Mouse (Mus musculus) cerebellum, adult 9-11 months (tissue): Measurements from ENCODE around the gene Cyct.

ENCODE experiments used
- DNase-seq: peaks from one replicate; pipeline ENCODE4 v3.0.0; 2022

The Cyct gene

DNA sequence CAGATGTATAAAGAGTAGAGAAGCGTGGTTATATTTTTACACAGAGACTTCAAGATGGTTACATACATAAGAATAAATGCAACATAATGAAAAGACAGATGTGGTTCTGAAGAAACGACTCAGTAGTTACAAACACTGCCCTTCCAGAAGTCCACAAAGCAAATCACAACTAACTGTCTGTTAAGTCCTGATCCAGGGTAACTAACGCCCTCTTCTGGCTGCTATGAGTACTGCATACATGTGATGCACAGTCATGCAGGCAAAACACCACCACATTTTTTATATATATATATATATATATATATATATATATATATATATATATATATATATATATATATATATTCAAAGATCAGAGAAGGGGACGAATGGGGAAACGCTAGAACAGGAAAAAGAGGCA is 25.7 kb downstream of the Cyct start:
- no peak for DNase-seq

GRCm38 (mm10) chr2:76332161-76332805 is 28.0 kb downstream of the Cyct start:
- DNase-seq: no peak

GRCm38 (mm10) chr2:76330081-76330480 is 30.2 kb downstream of the Cyct start:
- DNase-seq: no peak

DNA sequence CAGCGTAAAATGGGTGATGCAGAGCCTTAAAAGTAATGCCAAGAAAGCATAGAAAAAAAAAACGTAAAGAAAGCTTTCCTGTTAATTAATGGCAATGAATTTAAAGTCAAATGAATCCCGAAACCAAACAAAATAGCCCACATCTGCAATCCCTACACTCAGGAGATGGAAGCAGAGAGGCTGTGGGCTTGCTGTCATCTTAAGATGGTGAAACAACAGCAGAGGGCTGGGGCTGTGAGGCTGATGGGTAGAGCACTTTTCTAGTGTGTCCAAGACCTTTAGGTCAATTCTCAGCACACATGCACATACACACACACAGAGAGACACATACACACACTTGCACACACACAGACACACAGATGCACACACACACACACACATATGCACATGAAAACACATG is 34.1 kb downstream of the Cyct start:
- DNase-seq: no peak

GRCm38 (mm10) chr2:76324463-76324862 is 35.8 kb downstream of the Cyct start:
- no peak for DNase-seq

DNA sequence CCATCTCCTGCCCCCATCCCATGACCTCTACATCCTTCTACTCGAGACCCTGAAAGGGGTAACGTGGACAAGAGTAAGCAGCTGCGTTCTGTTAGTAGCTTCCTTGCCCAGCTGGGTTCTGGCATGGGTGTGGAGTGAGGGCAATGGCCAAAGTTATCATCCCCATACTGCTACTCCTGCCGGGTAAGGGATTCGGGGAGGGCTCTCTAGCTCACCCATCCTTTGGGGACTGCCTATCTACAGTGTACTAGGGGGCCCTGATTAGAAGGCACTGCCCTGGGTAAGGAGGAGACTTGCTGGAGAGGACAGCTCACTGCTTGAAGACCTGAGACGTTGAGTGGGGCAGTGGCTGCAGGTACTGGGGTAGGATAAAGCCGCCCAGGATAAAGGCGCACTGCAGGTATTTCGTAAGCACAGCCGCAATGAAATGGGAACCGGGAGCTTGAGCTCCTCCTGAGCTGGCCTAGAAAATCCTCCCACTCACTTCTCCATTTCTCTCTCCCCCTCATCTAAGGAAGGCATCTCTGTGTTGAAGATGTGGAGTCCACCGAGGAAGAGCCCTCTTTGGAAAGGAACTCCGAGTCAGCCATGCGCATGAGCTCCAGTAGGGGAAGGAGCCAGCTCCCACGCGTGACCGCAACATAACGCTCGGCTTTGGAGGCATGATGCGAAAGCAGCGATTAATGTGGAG is 36.9 kb downstream of the Cyct start:
- no peak for DNase-seq

GRCm38 (mm10) chr2:76320336-76320735 is 39.9 kb downstream of the Cyct start:
- DNase-seq: no peak

DNA sequence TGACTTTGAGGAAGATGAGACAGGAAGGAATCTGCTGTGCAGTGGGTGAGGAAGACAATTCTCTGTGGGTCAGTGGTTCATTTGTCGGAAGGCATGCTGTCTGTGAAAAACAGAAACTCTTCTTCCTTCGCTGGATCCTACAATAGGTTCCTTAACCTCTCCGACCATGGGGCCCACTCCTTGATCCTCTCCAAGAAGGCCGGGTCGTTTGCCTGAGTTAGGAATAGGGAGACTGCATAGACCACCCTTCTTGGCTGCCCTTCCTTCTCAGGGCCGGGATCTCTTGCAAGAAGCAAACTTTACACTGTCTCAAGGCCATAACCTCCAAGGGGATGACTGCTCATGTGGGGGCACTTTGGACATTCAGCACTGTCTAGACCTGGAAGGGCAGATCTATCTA is 41.0 kb downstream of the Cyct start:
- no peak for DNase-seq
